Mouse (Mus musculus): Measurements from ENCODE around the gene Ddx27. TPM values are rescaled to one million over a fixed set of nuclear protein-coding genes. Genes with fewer than 3 reads are reported as not detected.

The Ddx27 gene
- total RNA-seq, 2 experiments from 2014 or later, result 22.0 to 23.6 TPM

Other genes with a start within 250 kb of the Ddx27 start
- 1 to 10 TPM; 4.0 to 5.1 TPM for gene Trp53rkb, start 222.7 kb upstream of the Ddx27 start, total RNA-seq (2021)
- 10 to 100 TPM; 39.7 to 42.3 TPM for gene Arfgef2, start 209.6 kb upstream of the Ddx27 start, total RNA-seq (2021)
- 10 to 100 TPM; 67.8 to 71.7 TPM for gene Cse1l, start 109.2 kb upstream of the Ddx27 start, total RNA-seq (2021)
- gene Stau1, start 18.9 kb upstream of the Ddx27 start, total RNA-seq (2021), result 10 to 100 TPM; 55.8 to 58.6 TPM
- 10 to 100 TPM; 19.7 to 22.4 TPM for gene Znfx1, start 47.8 kb downstream of the Ddx27 start, total RNA-seq (2021)
- 10 to 100 TPM; 22.5 to 26.9 TPM for gene Kcnb1, start 175.0 kb downstream of the Ddx27 start, total RNA-seq (2021)
- gene Ptgis, start 225.4 kb downstream of the Ddx27 start, total RNA-seq (2021), result 10 to 100 TPM; 36.7 to 40.9 TPM